Mouse (Mus musculus) thymus, adult 2 months (tissue): Measurements from ENCODE around the gene Atg10. TPM values are rescaled to one million over a fixed set of nuclear protein-coding genes. Genes with fewer than 3 reads are reported as not detected.

ENCODE experiments used
- DNase-seq: peaks from one replicate; pipeline ENCODE4 v3.0.0; 2021
- H3K27ac ChIP-seq: fragments of 200-500 bp; 2 replicates; pipeline ENCODE4 v1.5.1; 2012; ENCODE audit warnings: low read length, control low read depth; ENCODE audit not compliant: control insufficient read depth, insufficient read depth
- H3K27me3 ChIP-seq: fragments of 200-500 bp; 2 replicates; pipeline ENCODE4 v1.6.1; 2012; ENCODE audit warnings: mild to moderate bottlenecking, low read length, moderate library complexity, mixed read lengths; ENCODE audit not compliant: control insufficient read depth, insufficient read depth
- H3K36me3 ChIP-seq: fragments of 200-500 bp; 2 replicates; pipeline ENCODE4 v1.6.1; 2012; ENCODE audit warnings: mild to moderate bottlenecking, low read length, moderate library complexity; ENCODE audit not compliant: control insufficient read depth, insufficient read depth
- H3K4me1 ChIP-seq: fragments of 200-500 bp; replicated peaks from 2 replicates; pipeline ENCODE4 v1.6.1; 2012; ENCODE audit warnings: low read length; ENCODE audit not compliant: control insufficient read depth, insufficient read depth
- H3K4me3 ChIP-seq: fragments of 200-500 bp; 2 replicates; pipeline ENCODE4 v1.5.1; 2012; ENCODE audit warnings: mild to moderate bottlenecking, low read length, control low read depth, moderate library complexity; ENCODE audit not compliant: control insufficient read depth, insufficient read depth
- CTCF ChIP-seq: fragments of 200-500 bp; IDR thresholded peaks from 2 replicates; pipeline ENCODE4 v1.5.1; 2012; ENCODE audit warnings: mild to moderate bottlenecking, control low read depth, low read length, moderate library complexity, borderline replicate concordance; ENCODE audit not compliant: control insufficient read depth, poor library complexity, insufficient read depth; ENCODE audit errors: extremely low read depth
- POLR2A ChIP-seq: fragments of 200-500 bp; IDR thresholded peaks from 2 replicates; pipeline ENCODE4 v1.6.1; 2012; ENCODE audit warnings: mild to moderate bottlenecking, low read length, control low read depth, moderate library complexity; ENCODE audit not compliant: control insufficient read depth, poor library complexity, insufficient read depth; ENCODE audit errors: extremely low read depth
- WGBS: fragments of 180-500 bp; shearing (Covaris S2); methylation state at CpG from one replicate; pipeline ENCODE4 v1.1.7; 2018; 5-methylcytosine and 5-hydroxymethylcytosine counted together
- polyA plus RNA-seq: library from polyadenylated mRNA; depleted of rRNA; stranded (reverse); fragments of >200 nt; gene quantifications from 2 replicates; pipeline ENCODE4 v1.2.3, GENCODE M21; 2012

Gene Atg10
- polyA plus RNA-seq, 1 experiment = 1.4 TPM

GRCm38 (mm10) chr13:91107308-91107946, 116.3 kb downstream of the Atg10 start:
- no peaks in the 10 kb centered on the region for H3K4me1 ChIP-seq

DNA sequence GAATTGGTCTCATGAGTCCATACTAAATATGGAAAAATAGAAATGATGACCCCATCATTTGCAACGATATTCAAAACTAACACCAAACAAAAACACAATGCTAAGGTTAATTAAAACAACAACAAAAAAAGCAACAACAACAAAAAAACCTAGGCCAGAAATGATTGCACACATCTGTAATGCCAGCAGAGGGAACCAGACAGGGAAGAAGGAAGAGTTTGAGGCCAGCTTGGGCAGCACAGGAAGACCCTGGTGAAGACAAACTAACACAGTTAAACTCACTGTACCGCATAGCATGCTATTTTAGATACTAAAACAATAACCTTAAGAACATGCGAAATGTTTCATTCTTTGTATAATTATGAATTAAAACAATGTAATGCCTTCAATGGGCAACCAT, 121.5 kb downstream of the Atg10 start:
- TF ChIP-seq POLR2A (no peak), CTCF (no peak)
- no peaks in the 10 kb centered on the region for H3K4me1 ChIP-seq
- H3K27ac ChIP-seq = no peak overlapping the region
- no peak for DNase-seq
- WGBS = 94% methylated on average over 3 of the region's 3 CpGs
- no peak overlapping the region for H3K4me3 ChIP-seq
- H3K27me3 ChIP-seq = no peaks in the 10 kb centered on the region
- H3K36me3 ChIP-seq = no peaks in the 10 kb centered on the region

More at GRCm38 (mm10) chr13:91107308-91107946, 116.3 kb downstream of the Atg10 start:
- H3K36me3 ChIP-seq = no peaks in the 10 kb centered on the region
- 98% methylated on average over 9 of the region's 9 CpGs for WGBS
- H3K4me3 ChIP-seq = no peak overlapping the region
- no peak overlapping the region for H3K27ac ChIP-seq
- no peaks in the 10 kb centered on the region for H3K27me3 ChIP-seq
- no peak for TF ChIP-seq POLR2A
- no peak for TF ChIP-seq CTCF
- no peak for DNase-seq

DNA sequence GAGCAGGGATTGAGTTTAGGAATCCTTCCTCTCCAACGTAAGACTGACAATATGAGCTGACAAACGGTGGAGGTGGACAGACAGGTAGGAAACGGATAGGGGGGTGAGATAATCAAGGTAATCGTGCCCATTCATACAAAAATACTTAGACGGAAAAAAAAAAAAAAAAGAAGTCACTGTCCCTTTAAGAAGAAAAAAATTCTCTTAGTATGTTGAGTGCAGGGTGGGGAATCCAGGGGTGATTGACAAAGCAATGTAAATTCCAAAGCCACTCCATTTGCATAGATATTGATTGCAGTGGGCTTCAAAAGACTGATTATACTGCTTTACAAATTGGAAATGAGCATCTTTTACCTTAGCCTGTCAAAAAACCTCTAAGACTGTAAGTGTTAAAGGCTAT, 123.4 kb downstream of the Atg10 start:
- TF ChIP-seq CTCF (no peak), POLR2A (no peak)
- whole genome bisulfite sequencing = 91% methylated on average over 5 of the region's 5 CpGs

GRCm38 (mm10) chr13:91094851-91095250, 128.9 kb downstream of the Atg10 start:
- H3K27ac ChIP-seq = no peak overlapping the region
- TF ChIP-seq POLR2A (no peak), CTCF (no peak)
- H3K4me3 ChIP-seq = no peak overlapping the region
- DNase-seq = no peak
- no peaks in the 10 kb centered on the region for H3K36me3 ChIP-seq
- 96% methylated on average over 4 of the region's 4 CpGs for WGBS
- H3K27me3 ChIP-seq = no peaks in the 10 kb centered on the region
- peaks cover 11% of the 10 kb centered on the region for H3K4me1 ChIP-seq

More for the DNA sequence above, 123.4 kb downstream of the Atg10 start:
- H3K4me1 ChIP-seq = no peaks in the 10 kb centered on the region
- no peak overlapping the region for H3K4me3 ChIP-seq
- no peaks in the 10 kb centered on the region for H3K27me3 ChIP-seq
- no peak overlapping the region for H3K27ac ChIP-seq
- no peak for DNase-seq
- no peaks in the 10 kb centered on the region for H3K36me3 ChIP-seq

DNA sequence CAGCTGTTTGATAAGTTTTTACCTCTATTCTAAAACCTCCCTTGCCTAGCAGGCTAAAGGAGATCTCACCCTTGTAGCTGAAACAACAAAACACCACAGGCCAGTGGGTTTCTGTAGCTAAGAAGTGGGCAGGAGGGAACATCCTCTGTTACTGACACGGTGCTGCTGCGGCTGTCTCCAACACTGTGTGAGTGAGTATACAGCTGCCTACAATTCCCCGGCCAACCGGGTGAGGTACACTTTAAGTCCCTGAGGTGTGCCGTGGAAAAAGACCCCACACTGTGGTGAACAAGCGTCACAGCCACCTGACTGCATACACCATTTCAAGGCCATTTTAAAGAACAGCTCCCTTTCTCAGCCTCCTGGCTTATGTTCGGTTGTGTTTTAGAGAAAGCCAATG, 129.6 kb downstream of the Atg10 start:
- peak; percentile 36 for DNase-seq
- Histone ChIP-seq H3K4me3 (no peak overlapping the region), H3K36me3 (no peaks in the 10 kb centered on the region), H3K27me3 (no peaks in the 10 kb centered on the region), H3K4me1 (peaks cover 11% of the 10 kb centered on the region), H3K27ac (peak overlapping the region; percentile 42; the same call in 1 of the 2 replicates)
- 12% methylated on average over 7 of the region's 7 CpGs for WGBS
- no peak for TF ChIP-seq POLR2A
- no peak for TF ChIP-seq CTCF

DNA sequence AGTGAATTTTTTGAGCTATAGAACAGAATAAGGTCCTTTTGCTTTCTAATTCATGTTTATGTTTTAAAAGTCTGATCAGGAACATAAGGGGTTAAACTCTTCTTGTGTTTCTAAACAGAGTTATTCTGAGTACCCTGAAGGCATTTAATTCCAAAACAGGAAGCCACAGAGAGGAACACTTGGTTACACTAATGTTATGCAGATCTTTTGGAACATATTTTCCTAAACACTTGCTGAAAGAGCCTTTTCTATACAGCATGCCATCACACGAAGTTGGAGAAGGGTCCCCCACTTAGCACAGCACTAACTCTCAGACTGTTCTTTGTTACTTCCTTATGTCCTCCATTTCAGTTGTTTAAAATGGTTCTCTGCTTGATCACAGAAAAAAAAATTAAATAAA, 130.2 kb downstream of the Atg10 start:
- DNase-seq = no peak
- Histone ChIP-seq H3K4me3 (no peak overlapping the region), H3K36me3 (no peaks in the 10 kb centered on the region), H3K27me3 (no peaks in the 10 kb centered on the region), H3K4me1 (peaks cover 11% of the 10 kb centered on the region), H3K27ac (no peak overlapping the region)
- WGBS = 2% methylated on average over 1 of the region's 1 CpGs
- TF ChIP-seq CTCF (no peak), POLR2A (no peak)
